ENCODE assay signal across 12 mouse cellular contexts in genomic region chr5:92982673-92983072, GRCm38 (mm10).
DNase-seq lines count a peak whose midpoint lies in the region; TF ChIP-seq lines count a peak whose summit lies in the region.
"Had no signal": no experiment of that assay in that cellular context is flagged by ENCODE, and none has a peak within 500 bp of the region (broad histone marks: within the 10 kb centered on the region; RNA-seq: fewer than 3 reads in every experiment).

No protein-coding gene starts in this region.

- H3K27ac ChIP-seq in layer of hippocampus, adult 2 months: no peak overlapping the region
- H3K27ac ChIP-seq: forebrain, embryonic 10.5 days; hindbrain, embryonic 13.5 days; liver, embryonic 13.5 days had no signal

- no peak overlapping the region for H3K4me3 ChIP-seq in layer of hippocampus, adult 2 months
- H3K4me3 ChIP-seq: forebrain, embryonic 10.5 days; hindbrain, embryonic 13.5 days; liver, embryonic 13.5 days had no signal

- TF ChIP-seq CTCF in layer of hippocampus, adult 2 months (conservative IDR thresholded peaks at IDR 0.05): peak; percentile 64

- peak; percentile 44 for DNase-seq in embryo, embryonic 10 days (ENCODE audit: low spot score)
- DNase-seq in embryo, embryonic 9.5 days (ENCODE audit: extremely low spot score): no peak
- no peak for DNase-seq in layer of hippocampus, adult 2 months (ENCODE audit: low spot score in 2 of 2)
- no peak for DNase-seq in layer of hippocampus, postnatal 14 days (ENCODE audit: low spot score in 2 of 2)
- DNase-seq in 3T3-L1 (ENCODE audit: low read depth, low spot score) (peak; percentile 39), R1 (ENCODE audit: low read depth, low spot score) (peak; percentile 79), adipocyte (ENCODE audit: low spot score) (no peak)
- no peak for DNase-seq in urinary bladder, postnatal 25 days (ENCODE audit: low spot score)
- DNase-seq: layer of hippocampus, adult 9-11 months; liver, embryonic 13.5 days had no signal

Comparison
In these comparisons a context has a peak if more than half of its experiments do, and no peak if none do; other contexts are left out.
1. DNase-seq: peak in embryo, embryonic 10 days (single experiment), 3T3-L1 (single experiment) and R1 (single experiment); none in embryo, embryonic 9.5 days (single experiment), layer of hippocampus, adult 2 months (0 of 2), layer of hippocampus, postnatal 14 days (0 of 2), urinary bladder, postnatal 25 days (single experiment) and adipocyte (single experiment).